Mouse (Mus musculus): ENCODE data around the gene Ormdl3. TPM values are rescaled to one million over a fixed set of nuclear protein-coding genes. Genes with fewer than 3 reads are reported as not detected.

Ormdl3 gene
- total and polyA plus RNA-seq, 3 experiments: 32.5 to 45.1 (median 32.9) TPM

DNA sequence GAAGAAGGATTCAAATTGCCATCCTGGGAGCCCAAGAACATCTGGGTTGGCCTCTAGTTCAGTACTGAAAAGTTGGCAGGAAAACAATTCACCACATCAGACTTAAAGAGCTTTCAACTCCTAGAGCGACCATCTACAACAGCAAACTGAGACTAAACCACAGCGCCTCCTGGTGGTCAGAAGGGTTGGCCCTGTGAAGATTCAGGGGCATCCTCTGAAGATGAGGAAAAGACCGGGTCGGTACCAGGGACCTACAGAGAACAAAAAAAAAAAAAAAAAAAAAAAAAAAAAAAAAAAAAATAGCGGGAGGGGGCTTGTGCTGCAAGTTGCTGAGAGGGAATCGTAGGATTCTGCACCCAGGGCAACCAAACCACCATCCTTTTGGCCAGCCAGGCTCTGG, 10.2 kb upstream of the Ormdl3 start (continued):
- peak; percentile 97 for TF ChIP-seq SMC3 (IDR thresholded peaks at IDR 0.05; ENCODE audit: low read depth, low read length)
- no peak for TF ChIP-seq MXI1 (IDR thresholded peaks at IDR 0.05; ENCODE audit: low read depth, low read length)
- TF ChIP-seq RAD21 (IDR thresholded peaks at IDR 0.05; ENCODE audit: low read depth, low read length): peak; percentile 85
- TF ChIP-seq GABPA (IDR thresholded peaks at IDR 0.05; ENCODE audit: insufficient replicate concordance, low read depth, low read length): no peak
- TF ChIP-seq RCOR1 (conservative IDR thresholded peaks at IDR 0.05; ENCODE audit: low read depth, low read length): peak; percentile 33; the same call in 1 of the 2 replicates
- peak; percentile 78 for TF ChIP-seq IRF4 (IDR thresholded peaks at IDR 0.05; ENCODE audit: low read depth, low read length)
- peak; percentile 84 for TF ChIP-seq ZC3H11A (IDR thresholded peaks at IDR 0.05; ENCODE audit: low read depth, low read length)
- TF ChIP-seq NELFE (IDR thresholded peaks at IDR 0.05; ENCODE audit: low read depth, low read length): no peak; the same call in 1 of the 2 replicates
- no peak for TF ChIP-seq SIN3A (IDR thresholded peaks at IDR 0.05; ENCODE audit: low read length)
- TF ChIP-seq E2F4 (IDR thresholded peaks at IDR 0.05; ENCODE audit: insufficient replicate concordance, low read depth, low read length): no peak
- no peak for TF ChIP-seq MAFK (IDR thresholded peaks at IDR 0.05; ENCODE audit: insufficient replicate concordance, low read length)

GRCm38 (mm10) chr11:98595955-98596354, 8.8 kb upstream of the Ormdl3 start:
- in situ Hi-C loops (cut with MboI; ENCODE audit: low pct_ligation_motif_present, low pct_unique_long_range_greater_than_20kb, low sequenced_read_pairs): no loop called here
- Histone ChIP-seq H3K27me3 (replicated peaks) (peaks cover 54% of the 10 kb centered on the region), H3K4me1 (ENCODE audit: control insufficient read depth in 1 of 2, insufficient read depth in 2 of 2) (peaks cover 14 to 23% of the 10 kb centered on the region in 2 experiments), H3K36me3 (replicated peaks in 1 of 2; ENCODE audit: control insufficient read depth in 1 of 2, insufficient read depth in 1 of 2, low read length in 1 of 2) (no peaks in the 10 kb centered on the region), H3K27ac (ENCODE audit: insufficient read depth, low read depth) (no peak overlapping the region), H3K9me3 (replicated peaks; ENCODE audit: low read length) (no peaks in the 10 kb centered on the region), H3K4me3 (replicated peaks in 1 of 3; ENCODE audit: low read depth in 2 of 3, low read length in 2 of 3, poor library complexity in 1 of 3) (no peak overlapping the region), H3K9ac (ENCODE audit: insufficient read depth, low read depth) (no peak overlapping the region), H3K4me2 (ENCODE audit: insufficient read depth, low read depth, poor library complexity, severe bottlenecking) (no peak overlapping the region), H3K79me2 (replicated peaks; ENCODE audit: control insufficient read depth, extremely low read depth, insufficient read depth, poor library complexity, severe bottlenecking) (no peaks in the 10 kb centered on the region)
- DNase-seq (ENCODE audit: extremely low read depth): no peak
- 0 out of 2 replicates have a peak, but pooled peaks have one; percentile 10 for TF ChIP-seq ZNF384 (IDR thresholded peaks at IDR 0.05; ENCODE audit: low read depth, low read length)
- no peak for TF ChIP-seq ZKSCAN1 (IDR thresholded peaks at IDR 0.05; ENCODE audit: borderline replicate concordance, low read depth, low read length)
- dilution Hi-C loops (cut with MboI; ENCODE audit: extremely low pct_ligation_motif_present, extremely low pct_unique_long_range_greater_than_20kb, low sequenced_read_pairs): no loop called here

DNA sequence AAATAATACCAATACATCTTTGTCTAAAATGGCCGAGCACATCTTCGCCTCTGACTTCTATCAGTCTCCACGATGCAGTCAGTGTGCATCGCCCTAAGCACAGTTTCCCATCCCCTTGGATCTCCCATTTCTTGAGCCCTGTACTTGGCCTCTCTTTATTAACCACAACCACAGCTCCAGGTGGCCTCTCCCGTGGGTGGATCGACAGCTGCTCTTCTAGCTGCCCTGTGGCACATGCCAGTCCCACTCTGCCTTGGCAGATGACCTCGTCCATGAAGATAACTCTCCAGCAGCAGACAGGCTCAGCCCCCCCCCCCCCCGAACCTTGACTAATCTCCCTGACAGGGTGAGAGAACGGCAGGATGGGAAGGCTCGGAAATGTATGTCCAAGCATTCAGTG, 8.3 kb upstream of the Ormdl3 start:
- TF ChIP-seq TCF12 (IDR thresholded peaks at IDR 0.05; ENCODE audit: low read depth, low read length) (0 out of 2 replicates have a peak, but pooled peaks have one; percentile 37), IRF4 (IDR thresholded peaks at IDR 0.05; ENCODE audit: low read depth, low read length) (no peak), NELFE (IDR thresholded peaks at IDR 0.05; ENCODE audit: low read depth, low read length) (no peak), BHLHE40 (IDR thresholded peaks at IDR 0.05; ENCODE audit: low read depth, low read length) (peak; percentile 16; the same call in 1 of the 2 replicates)
- dilution Hi-C loops (cut with MboI; ENCODE audit: extremely low pct_ligation_motif_present, extremely low pct_unique_long_range_greater_than_20kb, low sequenced_read_pairs): no loop called here
- H3K79me2 ChIP-seq (replicated peaks; ENCODE audit: control insufficient read depth, extremely low read depth, insufficient read depth, poor library complexity, severe bottlenecking): no peaks in the 10 kb centered on the region
- H3K27ac ChIP-seq (ENCODE audit: insufficient read depth, low read depth): no peak overlapping the region
- peaks cover 14 to 23% of the 10 kb centered on the region in 2 experiments for H3K4me1 ChIP-seq (ENCODE audit: control insufficient read depth in 1 of 2, insufficient read depth in 2 of 2)
- in situ Hi-C loops (cut with MboI; ENCODE audit: low pct_ligation_motif_present, low pct_unique_long_range_greater_than_20kb, low sequenced_read_pairs): no loop called here
- peaks cover 53% of the 10 kb centered on the region for H3K27me3 ChIP-seq (replicated peaks)
- no peaks in the 10 kb centered on the region for H3K36me3 ChIP-seq (replicated peaks in 1 of 2; ENCODE audit: control insufficient read depth in 1 of 2, insufficient read depth in 1 of 2, low read length in 1 of 2)
- H3K4me3 ChIP-seq (replicated peaks in 1 of 3; ENCODE audit: low read depth in 2 of 3, low read length in 2 of 3, poor library complexity in 1 of 3): no peak overlapping the region
- H3K4me2 ChIP-seq (ENCODE audit: insufficient read depth, low read depth, poor library complexity, severe bottlenecking): no peak overlapping the region
- H3K9me3 ChIP-seq (replicated peaks; ENCODE audit: low read length): no peaks in the 10 kb centered on the region
- H3K9ac ChIP-seq (ENCODE audit: insufficient read depth, low read depth): no peak overlapping the region
- DNase-seq (ENCODE audit: extremely low read depth): no peak
